Mouse (Mus musculus) cortical plate, adult 2 months (tissue): ENCODE results near the gene Atp2a1.

Experiments used
- CTCF ChIP-seq: fragments of 200-500 bp; IDR thresholded peaks from 2 replicates; pipeline ENCODE4 v1.5.1; 2011; ENCODE audit warnings: mild to moderate bottlenecking, control low read depth, low read length; ENCODE audit not compliant: insufficient read depth; ENCODE audit errors: extremely low read depth
- POLR2A ChIP-seq: fragments of 200-500 bp; IDR thresholded peaks from 2 replicates; pipeline ENCODE4 v1.6.1; 2011; ENCODE audit warnings: mild to moderate bottlenecking, low read length, control low read depth; ENCODE audit not compliant: insufficient read depth; ENCODE audit errors: extremely low read depth

DNA sequence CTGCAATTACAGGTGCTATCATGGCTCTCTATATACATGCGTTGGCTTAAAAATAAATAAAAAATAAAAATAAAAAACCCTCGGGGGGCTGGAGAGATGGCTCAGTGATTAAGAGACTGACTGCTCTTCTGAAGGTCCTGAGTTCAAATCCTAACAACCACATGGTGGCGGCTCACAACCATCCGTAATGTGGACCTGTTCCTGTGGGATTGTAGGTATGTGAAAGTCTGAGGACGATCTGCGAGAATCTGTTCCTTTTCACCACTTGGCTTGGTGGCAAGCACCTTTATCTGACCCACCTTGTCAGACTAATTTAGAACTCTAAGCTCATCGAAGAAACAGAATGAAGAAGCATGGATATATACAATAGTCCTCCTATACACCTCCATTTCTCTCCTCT is 36.5 kb upstream of the Atp2a1 start:
- TF ChIP-seq CTCF: no peak
- TF ChIP-seq POLR2A: no peak
